Mouse (Mus musculus): ENCODE results near the gene Kdm4a. TPM values are rescaled to one million over a fixed set of nuclear protein-coding genes. Genes with fewer than 3 reads are reported as not detected.

Gene Kdm4a
- total and polyA plus RNA-seq, 2 experiments from 2014 or later: 34.8 to 88.8 TPM

- H3K36me3 ChIP-seq (ENCODE audit: insufficient read depth, low read length): peaks cover 93% of the 10 kb centered on the region
- no peak overlapping the region for H3K9ac ChIP-seq (replicated peaks; ENCODE audit: low read length, poor library complexity, severe bottlenecking)
- no peak overlapping the region for H3K27ac ChIP-seq (ENCODE audit: low read depth, low read length)
- no peaks in the 10 kb centered on the region for H3K9me3 ChIP-seq (ENCODE audit: low read length)
- H3K27me3 ChIP-seq (ENCODE audit: insufficient read depth, low read length): no peaks in the 10 kb centered on the region
- H3K4me2 ChIP-seq (ENCODE audit: low read depth, low read length, poor library complexity, severe bottlenecking): no peak overlapping the region
- no peak overlapping the region for H3K4me3 ChIP-seq (ENCODE audit: low read depth, low read length)
- no peak for TF ChIP-seq CTCF (IDR thresholded peaks at IDR 0.05)
- WGBS: 84% methylated on average over 14 of the region's 14 CpGs
- H3K4me1 ChIP-seq (ENCODE audit: insufficient read depth, low read length): no peaks in the 10 kb centered on the region
- ATAC-seq (ENCODE audit: low FRiP score) (no peak), DNase-seq (ENCODE audit: low spot score) (peak; percentile 57)
These were observed 29.7 kb downstream of the Kdm4a start for GRCm38 (mm10) chr4:118149956-118150680.

- Histone ChIP-seq H3K27me3 (ENCODE audit: insufficient read depth, low read length) (no peaks in the 10 kb centered on the region), H3K4me2 (ENCODE audit: low read depth, low read length, poor library complexity, severe bottlenecking) (no peak overlapping the region), H3K9ac (replicated peaks; ENCODE audit: low read length, poor library complexity, severe bottlenecking) (no peak overlapping the region), H3K36me3 (ENCODE audit: insufficient read depth, low read length) (peaks cover 93% of the 10 kb centered on the region), H3K4me3 (ENCODE audit: low read depth, low read length) (no peak overlapping the region), H3K4me1 (ENCODE audit: insufficient read depth, low read length) (no peaks in the 10 kb centered on the region), H3K27ac (ENCODE audit: low read depth, low read length) (no peak overlapping the region), H3K9me3 (ENCODE audit: low read length) (no peaks in the 10 kb centered on the region)
- TF ChIP-seq CTCF (IDR thresholded peaks at IDR 0.05): no peak
- 89% methylated on average over 8 of the region's 10 CpGs for WGBS
- ATAC-seq (ENCODE audit: low FRiP score): no peak
- no peak for DNase-seq (ENCODE audit: low spot score)
These were observed 30.7 kb downstream of the Kdm4a start for GRCm38 (mm10) chr4:118149055-118149576.

GRCm38 (mm10) chr4:118148317-118148687, 31.5 kb downstream of the Kdm4a start:
- H3K4me1 ChIP-seq (ENCODE audit: insufficient read depth, low read length): no peaks in the 10 kb centered on the region
- no peak for DNase-seq (ENCODE audit: low spot score)
- no peak overlapping the region for H3K4me2 ChIP-seq (ENCODE audit: low read depth, low read length, poor library complexity, severe bottlenecking)
- no peak overlapping the region for H3K9ac ChIP-seq (replicated peaks; ENCODE audit: low read length, poor library complexity, severe bottlenecking)
- no peak overlapping the region for H3K4me3 ChIP-seq (ENCODE audit: low read depth, low read length)
- ATAC-seq (ENCODE audit: low FRiP score): no peak
- H3K9me3 ChIP-seq (ENCODE audit: low read length): no peaks in the 10 kb centered on the region
- H3K27ac ChIP-seq (ENCODE audit: low read depth, low read length): no peak overlapping the region
- peaks cover 94% of the 10 kb centered on the region for H3K36me3 ChIP-seq (ENCODE audit: insufficient read depth, low read length)
- WGBS: 85% methylated on average over 10 of the region's 10 CpGs
- no peak for TF ChIP-seq CTCF (IDR thresholded peaks at IDR 0.05)
- H3K27me3 ChIP-seq (ENCODE audit: insufficient read depth, low read length): no peaks in the 10 kb centered on the region

GRCm38 (mm10) chr4:118147547-118148316, 32.1 kb downstream of the Kdm4a start:
- H3K9ac ChIP-seq (replicated peaks; ENCODE audit: low read length, poor library complexity, severe bottlenecking): no peak overlapping the region
- TF ChIP-seq CTCF (IDR thresholded peaks at IDR 0.05): no peak
- H3K27ac ChIP-seq (ENCODE audit: low read depth, low read length): no peak overlapping the region
- H3K9me3 ChIP-seq (ENCODE audit: low read length): no peaks in the 10 kb centered on the region
- no peak overlapping the region for H3K4me3 ChIP-seq (ENCODE audit: low read depth, low read length)
- H3K4me1 ChIP-seq (ENCODE audit: insufficient read depth, low read length): no peaks in the 10 kb centered on the region
- no peak overlapping the region for H3K4me2 ChIP-seq (ENCODE audit: low read depth, low read length, poor library complexity, severe bottlenecking)
- peaks cover 94% of the 10 kb centered on the region for H3K36me3 ChIP-seq (ENCODE audit: insufficient read depth, low read length)
- 93% methylated on average over 19 of the region's 19 CpGs for WGBS
- DNase-seq (ENCODE audit: low spot score) (peak; percentile 42), ATAC-seq (ENCODE audit: low FRiP score) (no peak)
- H3K27me3 ChIP-seq (ENCODE audit: insufficient read depth, low read length): no peaks in the 10 kb centered on the region

- no peak for TF ChIP-seq CTCF (IDR thresholded peaks at IDR 0.05)
- 83% methylated on average over 10 of the region's 10 CpGs for whole genome bisulfite sequencing
- ATAC-seq (ENCODE audit: low FRiP score) (no peak), DNase-seq (ENCODE audit: low spot score) (no peak)
- H3K27me3 ChIP-seq (ENCODE audit: insufficient read depth, low read length): no peaks in the 10 kb centered on the region
- no peak overlapping the region for H3K9ac ChIP-seq (replicated peaks; ENCODE audit: low read length, poor library complexity, severe bottlenecking)
- peaks cover 93% of the 10 kb centered on the region for H3K36me3 ChIP-seq (ENCODE audit: insufficient read depth, low read length)
- H3K27ac ChIP-seq (ENCODE audit: low read depth, low read length): no peak overlapping the region
- no peak overlapping the region for H3K4me3 ChIP-seq (ENCODE audit: low read depth, low read length)
- H3K4me1 ChIP-seq (ENCODE audit: insufficient read depth, low read length): no peaks in the 10 kb centered on the region
- no peaks in the 10 kb centered on the region for H3K9me3 ChIP-seq (ENCODE audit: low read length)
- no peak overlapping the region for H3K4me2 ChIP-seq (ENCODE audit: low read depth, low read length, poor library complexity, severe bottlenecking)
These were observed 32.8 kb downstream of the Kdm4a start for GRCm38 (mm10) chr4:118147090-118147489.

- 91% methylated on average over 9 of the region's 9 CpGs for WGBS
These were observed 35.5 kb downstream of the Kdm4a start for GRCm38 (mm10) chr4:118144324-118144723.

More at GRCm38 (mm10) chr4:118144324-118144723, 35.5 kb downstream of the Kdm4a start:
- H3K9me3 ChIP-seq (ENCODE audit: low read length): no peaks in the 10 kb centered on the region
- H3K27ac ChIP-seq (ENCODE audit: low read depth, low read length): no peak overlapping the region
- no peak overlapping the region for H3K4me2 ChIP-seq (ENCODE audit: low read depth, low read length, poor library complexity, severe bottlenecking)
- ATAC-seq (ENCODE audit: low FRiP score) (no peak), DNase-seq (ENCODE audit: low spot score) (no peak)
- H3K9ac ChIP-seq (replicated peaks; ENCODE audit: low read length, poor library complexity, severe bottlenecking): no peak overlapping the region
- no peak overlapping the region for H3K4me3 ChIP-seq (ENCODE audit: low read depth, low read length)
- no peaks in the 10 kb centered on the region for H3K4me1 ChIP-seq (ENCODE audit: insufficient read depth, low read length)
- H3K27me3 ChIP-seq (ENCODE audit: insufficient read depth, low read length): no peaks in the 10 kb centered on the region
- TF ChIP-seq CTCF (IDR thresholded peaks at IDR 0.05): no peak
- peaks cover 88% of the 10 kb centered on the region for H3K36me3 ChIP-seq (ENCODE audit: insufficient read depth, low read length)
